Mouse (Mus musculus): Measurements from ENCODE around the gene Tbl2.

Tbl2 gene

DNA sequence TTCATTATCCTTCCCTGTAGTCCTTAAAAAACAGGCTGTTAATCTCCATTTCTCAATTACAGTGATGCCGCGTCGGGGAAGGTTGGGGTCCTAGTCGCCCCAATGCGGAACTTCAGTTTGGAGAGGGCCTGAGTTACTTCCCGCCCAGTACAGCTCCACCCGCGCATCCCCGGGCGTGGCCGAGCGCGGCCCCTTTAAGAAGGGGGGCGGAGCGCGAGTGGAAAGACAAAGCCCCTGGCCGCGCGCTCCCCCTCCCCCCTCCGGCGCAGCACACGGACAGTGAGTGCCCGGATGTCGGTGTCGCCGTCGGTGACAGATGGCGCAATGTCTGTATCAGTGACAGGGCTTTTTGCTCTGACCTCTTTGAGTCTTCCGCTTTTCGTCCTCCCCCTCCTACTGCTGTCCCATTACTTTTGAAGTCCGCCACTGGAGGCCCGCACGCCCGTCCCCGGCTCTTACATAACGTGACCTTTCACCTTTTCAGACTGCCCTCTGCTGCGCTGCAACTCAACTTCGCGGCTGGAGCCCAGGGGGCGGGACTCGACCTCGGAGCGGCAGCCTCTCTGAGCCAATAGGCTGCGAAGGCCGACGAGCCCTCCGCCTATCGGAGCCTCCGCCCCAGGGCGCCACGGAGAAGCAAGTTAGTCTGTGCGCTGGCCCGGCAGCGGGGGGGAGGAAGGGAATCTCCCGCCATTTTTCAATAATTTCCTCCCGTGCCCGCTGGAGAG, 37.3 kb downstream of the Tbl2 start, which contains the start of gene Baz1b:
Baz1b (plus strand) TSS at position 644 of the 728 bp plus-strand sequence.
- ATAC-seq (ENCODE audit: low TSS enrichment): peak; percentile 91

- peak; percentile 31; the same call in 1 of the 2 replicates for ATAC-seq (ENCODE audit: low TSS enrichment)
Measured at GRCm38 (mm10) chr5:135187349-135188213, 38.1 kb downstream of the Tbl2 start.

DNA sequence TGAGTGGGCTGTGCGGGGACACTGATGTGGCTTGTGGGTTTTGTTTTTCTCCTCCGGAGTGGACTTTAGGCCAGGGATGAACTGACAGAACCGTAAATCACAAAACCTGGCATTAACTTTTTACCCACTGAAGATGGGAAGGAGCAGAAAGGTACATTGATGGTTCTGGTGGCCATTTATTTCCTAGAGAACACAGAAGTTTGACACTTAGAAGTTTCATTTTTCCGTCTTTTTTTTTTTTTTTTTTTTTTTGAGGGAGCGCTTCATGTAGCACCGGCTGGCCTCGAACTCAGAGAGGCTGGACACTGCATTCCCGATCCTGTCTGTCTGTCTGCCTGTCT, 38.7 kb downstream of the Tbl2 start:
- ATAC-seq (ENCODE audit: low TSS enrichment): no peak

GRCm38 (mm10) chr5:135189281-135190022, 40.0 kb downstream of the Tbl2 start:
- ATAC-seq (ENCODE audit: low TSS enrichment): no peak

GRCm38 (mm10) chr5:135191620-135192019, 42.2 kb downstream of the Tbl2 start:
- ATAC-seq (ENCODE audit: low TSS enrichment): no peak

- ATAC-seq (ENCODE audit: low TSS enrichment): no peak
Measured at GRCm38 (mm10) chr5:135192431-135192830, 43.0 kb downstream of the Tbl2 start.

DNA sequence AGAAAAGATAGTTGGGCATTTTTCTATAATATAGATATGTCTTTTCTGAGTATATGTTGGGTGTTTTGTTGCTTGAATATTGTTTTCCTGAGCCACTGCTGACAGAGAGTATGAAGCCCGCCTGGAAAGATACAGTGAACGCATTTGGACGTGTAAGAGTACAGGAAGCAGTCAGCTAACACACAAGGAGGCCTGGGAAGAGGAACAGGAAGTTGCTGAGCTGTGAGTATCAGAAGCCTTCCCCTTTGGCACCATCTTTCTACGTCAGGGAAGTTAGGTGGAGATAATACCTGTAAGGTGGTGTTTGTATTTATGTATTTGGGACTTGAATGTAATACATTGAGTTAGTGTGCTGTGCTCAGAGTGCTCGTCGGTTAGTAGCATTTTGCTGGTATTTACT, 46.9 kb downstream of the Tbl2 start:
- no peak for ATAC-seq (ENCODE audit: low TSS enrichment)

GRCm38 (mm10) chr5:135202763-135203162, 53.3 kb downstream of the Tbl2 start:
- ATAC-seq (ENCODE audit: low TSS enrichment): no peak

- no peak for ATAC-seq (ENCODE audit: low TSS enrichment)
Measured at GRCm38 (mm10) chr5:135208197-135208596, 58.7 kb downstream of the Tbl2 start.
